Mouse (Mus musculus) testis, adult 10 weeks (tissue): Measurements from ENCODE around the gene BC030500. TPM values are rescaled to one million over a fixed set of nuclear protein-coding genes. Genes with fewer than 3 reads are reported as not detected.

Experiments
- polyA plus RNA-seq: library from polyadenylated mRNA; stranded (reverse); fragments of 350-450 nt; fragmentation: Illumina TruSeq; extraction: RNeasy Lipid Tissue Mini Kit (QIAGEN cat#74804); gene quantifications from one replicate; pipeline ENCODE4 v1.2.3, GENCODE M21; 2014; ENCODE audit warnings: low read depth, low replicate concordance

The BC030500 gene
- polyA plus RNA-seq = not detected

DNA sequence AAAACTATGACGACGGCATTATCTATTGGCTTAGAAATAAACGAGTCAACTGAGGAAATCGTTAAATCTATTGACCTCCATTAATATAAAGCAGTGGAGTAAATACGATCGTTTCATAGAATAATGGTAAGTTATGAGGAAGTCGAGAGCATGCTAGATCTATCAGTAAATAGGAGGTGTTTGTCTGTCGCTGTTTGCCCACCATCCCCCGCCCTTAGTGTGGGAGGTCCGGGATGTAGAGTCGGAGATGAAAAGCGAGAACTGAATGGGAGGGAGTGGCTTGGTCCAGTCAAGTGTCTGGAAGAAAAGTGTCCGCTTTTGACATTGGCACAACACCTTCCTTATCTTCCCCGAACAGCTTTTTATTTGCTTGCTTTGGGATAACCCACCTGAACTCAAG is at the start of gene BC030500:
BC030500 (plus strand) TSS at position 79 of the 400 bp plus-strand sequence.

DNA sequence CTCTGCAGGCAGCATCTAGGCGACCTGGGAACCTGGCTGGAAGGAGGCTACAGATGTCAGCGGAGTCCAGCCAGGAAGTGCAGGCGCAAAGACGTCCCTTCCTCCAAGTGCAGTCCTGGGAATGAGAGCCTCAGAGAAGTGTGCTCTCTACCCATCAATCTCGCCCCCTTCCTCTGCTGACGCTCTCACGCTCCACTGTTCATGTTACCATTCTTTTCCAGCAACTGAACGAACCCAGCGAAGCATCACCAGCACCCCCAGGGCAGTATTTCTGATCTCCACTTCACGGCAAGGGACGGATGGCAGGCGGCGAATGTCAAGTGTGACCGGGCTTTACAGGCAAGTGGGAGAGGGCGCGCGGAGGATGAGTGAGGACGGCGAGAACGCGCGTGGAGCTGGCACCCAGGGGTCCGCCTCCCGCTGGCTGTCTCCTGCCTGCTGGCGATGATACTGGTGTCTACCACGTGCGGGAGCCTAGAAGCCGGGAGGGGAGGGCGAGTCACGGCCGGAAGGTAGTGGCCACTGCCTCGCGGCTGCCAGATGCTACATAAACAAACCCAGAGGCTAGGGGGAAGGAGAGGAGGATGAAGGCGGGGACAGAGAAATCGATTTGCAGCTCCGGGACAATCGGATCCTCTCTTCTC is 763 bp downstream of the BC030500 start, which contains the start of gene Galntl6:
Galntl6 (minus strand) TSS at position 445 of the 644 bp plus-strand sequence.

Other genes with a start within 250 kb of the BC030500 start
- gene Galntl6, start 885 bp downstream of the BC030500 start, polyA plus RNA-seq = 179 TPM